Mouse (Mus musculus): ENCODE data around the gene Epb41.
A peak's percentile ranks its signal among the peaks of the same experiment; 100 is the strongest.

Epb41 gene

GRCm38 (mm10) chr4:132074933-132075769, at the start of gene Epb41:
Gene Epb41, minus strand, starts transcription at chr4:132075321.
- DNase-seq (ENCODE audit: low read depth): peak; percentile 99

GRCm38 (mm10) chr4:132123166-132123565, 48.0 kb upstream of the Epb41 start:
- no peak for DNase-seq (ENCODE audit: low read depth)

DNA sequence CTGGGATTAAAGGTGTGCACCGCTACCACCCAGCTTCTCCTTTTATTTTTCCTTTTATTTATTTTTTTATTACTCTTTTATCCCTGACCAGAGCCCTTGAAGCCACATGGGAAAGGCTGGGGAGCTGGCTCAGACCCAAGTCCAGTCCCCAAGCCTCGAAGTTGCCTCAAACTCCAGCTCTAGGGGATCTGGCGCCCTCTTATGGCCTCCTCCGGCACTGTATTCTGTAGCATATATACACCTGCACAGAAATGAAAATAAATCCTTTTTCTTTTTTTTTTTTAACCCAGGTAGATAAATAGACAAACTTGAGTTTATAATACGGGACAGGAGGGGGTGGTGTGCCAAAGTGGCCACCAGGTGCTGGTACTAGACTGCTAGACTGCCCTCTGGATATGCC, 46.6 kb upstream of the Epb41 start:
- no peak for DNase-seq (ENCODE audit: low read depth)

GRCm38 (mm10) chr4:132119566-132119965, 44.4 kb upstream of the Epb41 start:
- no peak for DNase-seq (ENCODE audit: low read depth)

DNA sequence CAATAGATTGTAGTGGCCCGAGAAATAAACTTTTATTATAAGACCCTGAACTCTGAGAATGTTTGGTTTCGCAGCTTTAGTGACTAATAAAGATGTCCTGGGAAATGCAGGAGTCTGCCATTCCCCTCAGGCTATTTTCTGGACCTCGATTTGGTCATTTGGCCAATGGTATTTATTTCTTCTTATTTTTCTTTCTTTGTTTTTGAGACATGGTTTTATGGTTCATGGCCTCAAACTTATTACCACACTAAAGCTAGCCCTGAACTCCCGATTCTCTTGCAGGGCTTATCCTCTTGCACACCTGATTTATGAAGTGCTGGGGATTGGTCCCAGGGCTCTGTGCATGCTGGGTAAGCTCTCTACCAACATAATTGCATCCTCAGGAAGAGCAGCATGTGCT, 41.2 kb upstream of the Epb41 start:
- no peak for DNase-seq (ENCODE audit: low read depth)

GRCm38 (mm10) chr4:132113411-132114095, 38.4 kb upstream of the Epb41 start:
- peak; percentile 31 for DNase-seq (ENCODE audit: low read depth)

DNA sequence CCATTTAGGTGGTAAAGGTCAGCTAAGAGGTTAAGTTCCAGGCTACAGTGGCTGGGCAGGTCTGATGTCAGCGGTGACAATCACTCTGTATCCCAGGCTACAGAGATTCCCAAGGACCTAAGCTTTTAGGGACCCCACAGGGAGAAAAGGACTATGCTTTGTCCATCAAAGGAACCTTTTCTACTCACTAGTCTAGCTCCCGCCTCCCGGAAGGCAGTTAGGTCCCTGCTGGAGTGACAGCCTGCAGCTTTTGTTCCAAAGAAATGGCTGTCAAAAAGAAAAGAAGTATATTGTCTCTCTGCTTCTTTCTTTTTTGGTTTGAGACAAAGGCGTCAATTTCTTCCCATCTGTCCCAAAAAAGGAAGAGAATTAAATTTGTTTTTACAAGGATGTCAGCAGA, 36.1 kb upstream of the Epb41 start:
- no peak for DNase-seq (ENCODE audit: low read depth)

- no peak for DNase-seq (ENCODE audit: low read depth)
These were observed 33.1 kb upstream of the Epb41 start for GRCm38 (mm10) chr4:132108221-132108620.

GRCm38 (mm10) chr4:132101152-132101551, 26.0 kb upstream of the Epb41 start:
- peak; percentile 21 for DNase-seq (ENCODE audit: low read depth)

DNA sequence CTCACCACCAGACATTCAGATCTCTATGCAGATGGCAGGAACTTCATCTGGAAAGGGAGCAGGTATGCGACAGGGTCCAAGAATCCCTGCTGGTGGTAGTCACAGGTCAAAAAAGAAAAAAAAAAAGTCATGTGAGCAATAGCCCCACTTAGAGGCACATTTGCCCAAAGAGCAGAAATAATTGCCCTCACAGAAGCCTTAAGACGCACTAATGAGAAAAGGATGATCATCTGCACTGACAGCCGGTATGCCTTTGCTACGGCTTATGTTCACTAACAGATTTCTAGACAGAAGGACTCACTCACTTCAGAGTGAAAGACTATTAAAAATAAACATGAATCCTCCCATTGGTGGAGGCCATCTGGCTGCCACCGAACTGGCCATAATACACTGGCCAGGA, 24.4 kb upstream of the Epb41 start:
- no peak for DNase-seq (ENCODE audit: low read depth)

DNA sequence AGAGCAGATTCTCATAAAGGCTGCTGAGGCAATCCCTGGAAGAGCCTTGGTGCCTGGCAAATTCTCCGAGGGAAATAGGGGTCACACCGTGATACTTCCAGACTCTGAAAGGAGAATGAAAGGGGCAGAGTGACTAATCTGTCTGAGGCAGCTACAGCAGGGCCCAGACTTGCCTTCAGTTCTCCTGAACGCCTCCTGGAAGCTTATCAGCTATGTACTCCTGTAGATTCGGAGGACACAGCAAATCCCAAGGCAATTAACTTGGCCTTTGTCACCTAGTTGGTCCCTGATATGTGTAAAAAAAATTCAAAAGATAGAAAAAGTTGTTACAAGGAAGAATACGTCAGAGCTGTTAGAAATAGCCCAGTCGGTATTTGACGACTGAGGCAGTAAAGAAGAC, 19.9 kb upstream of the Epb41 start:
- DNase-seq (ENCODE audit: low read depth): no peak

GRCm38 (mm10) chr4:132093928-132094327, 18.8 kb upstream of the Epb41 start:
- no peak for DNase-seq (ENCODE audit: low read depth)

DNA sequence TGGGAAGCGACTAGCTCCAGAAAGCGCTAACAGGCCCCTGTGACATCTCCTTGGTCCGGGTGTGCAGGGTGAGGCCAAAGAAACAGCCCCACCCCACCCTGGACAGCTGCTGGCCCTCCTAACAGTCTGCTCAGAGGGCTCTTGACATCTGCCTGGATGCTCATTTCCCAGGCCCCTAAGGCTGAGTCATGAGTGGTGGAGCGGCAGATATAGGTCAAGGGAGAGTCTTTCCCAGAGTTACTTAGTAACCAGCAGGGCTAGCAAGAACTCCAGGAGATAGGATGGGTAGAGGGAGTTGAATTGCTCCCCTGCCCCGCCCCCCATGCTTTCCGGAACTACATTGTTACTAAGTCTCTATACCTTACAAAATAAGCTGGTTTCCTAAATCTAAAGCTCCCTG, 18.0 kb upstream of the Epb41 start:
- DNase-seq (ENCODE audit: low read depth): no peak

- peak; percentile 80 for DNase-seq (ENCODE audit: low read depth)
These were observed 13.8 kb upstream of the Epb41 start for GRCm38 (mm10) chr4:132088921-132089320.

DNA sequence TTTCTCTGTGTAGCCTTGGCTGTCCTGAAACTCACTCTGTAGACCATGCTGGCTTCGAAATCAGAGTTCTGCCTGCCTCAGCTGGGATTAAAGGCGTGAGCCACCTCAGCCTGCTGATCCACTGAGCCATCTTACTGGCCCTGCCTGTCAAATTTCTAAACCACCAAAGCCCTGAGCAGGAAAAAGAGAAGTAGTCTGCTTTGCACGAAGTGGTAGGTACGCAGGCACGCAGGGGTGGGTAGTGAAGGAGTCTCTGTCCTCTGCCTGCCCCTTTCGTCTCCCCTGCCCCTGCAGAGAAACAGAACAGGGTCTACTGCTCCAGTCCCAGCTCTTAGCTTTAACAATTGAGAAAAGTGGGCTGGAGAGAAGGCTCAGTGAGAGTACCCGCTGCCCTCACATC, 10.0 kb upstream of the Epb41 start:
- DNase-seq (ENCODE audit: low read depth): no peak

GRCm38 (mm10) chr4:132080492-132080983, 5.4 kb upstream of the Epb41 start:
- DNase-seq (ENCODE audit: low read depth): no peak

GRCm38 (mm10) chr4:132079555-132080275, 4.6 kb upstream of the Epb41 start:
- peak; percentile 87 for DNase-seq (ENCODE audit: low read depth)

GRCm38 (mm10) chr4:132078296-132078714, 3.2 kb upstream of the Epb41 start:
- DNase-seq (ENCODE audit: low read depth): no peak

DNA sequence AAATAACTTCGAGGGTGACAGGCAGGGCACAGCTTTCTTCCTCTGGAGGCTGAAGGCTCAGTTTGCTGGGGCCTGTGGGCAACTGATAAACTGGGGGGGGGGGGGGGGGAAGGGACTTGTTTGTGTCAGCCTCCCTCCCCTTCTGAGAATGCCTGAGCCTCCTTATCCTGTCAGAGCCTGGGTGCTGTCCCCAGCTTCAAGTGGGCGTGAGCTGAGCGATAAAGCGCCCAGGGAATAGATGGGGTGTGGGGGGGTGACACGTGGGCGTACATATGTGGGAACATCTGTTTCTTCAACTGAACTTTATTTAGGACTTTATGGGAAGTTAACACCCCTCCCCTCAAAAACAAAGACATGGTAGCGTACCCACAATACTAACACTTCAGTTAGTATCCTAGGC, 2.3 kb upstream of the Epb41 start:
- DNase-seq (ENCODE audit: low read depth): peak; percentile 53

DNA sequence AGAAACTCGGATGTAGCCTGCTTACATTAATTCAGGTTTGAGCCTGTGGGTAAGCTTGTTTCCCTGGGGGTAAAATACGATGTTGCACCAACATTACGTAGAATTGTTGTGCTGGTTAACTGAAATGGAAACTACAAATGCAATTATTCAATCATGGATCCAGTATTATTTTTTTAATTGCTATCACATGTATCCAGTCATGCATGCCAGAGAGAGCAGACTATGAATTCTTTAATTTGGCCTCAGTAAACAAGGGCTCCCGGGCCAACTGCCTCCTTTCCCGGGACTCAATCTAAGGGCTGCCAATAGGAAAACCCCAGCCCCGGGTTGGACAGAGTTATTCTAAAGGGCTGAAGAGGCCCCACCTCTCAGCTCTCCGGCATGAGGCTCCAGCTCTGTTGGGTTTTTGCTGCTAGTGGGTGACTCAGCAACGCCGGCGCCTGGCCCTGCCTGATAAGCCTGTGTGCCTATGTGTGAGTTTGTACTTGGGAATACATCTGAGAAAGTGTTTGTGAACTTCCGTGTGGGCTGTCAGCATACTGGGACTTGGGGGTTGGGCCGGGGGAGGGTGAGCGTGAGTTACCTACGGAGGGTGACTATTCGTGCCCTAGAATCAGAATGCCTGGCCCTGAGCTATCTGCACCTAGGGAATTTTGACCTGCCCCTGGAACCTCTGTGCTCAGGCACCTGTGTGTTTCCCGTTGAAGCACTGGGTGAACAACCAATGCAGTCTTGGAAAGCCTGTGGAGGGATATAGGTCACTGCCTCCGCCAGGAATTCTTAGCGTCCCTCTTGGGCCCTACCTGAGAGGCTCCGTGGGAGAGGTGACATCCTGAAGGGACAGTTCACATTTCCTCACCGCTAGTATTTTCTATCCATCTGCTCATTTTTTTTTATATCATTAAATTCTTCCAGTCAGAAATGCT, 1.6 kb upstream of the Epb41 start:
- DNase-seq (ENCODE audit: low read depth): peak; percentile 49

- DNase-seq (ENCODE audit: low read depth): no peak
These were observed 675 bp upstream of the Epb41 start for GRCm38 (mm10) chr4:132075796-132076195.

Data from induced T-regulatory cell, adult 2 months (primary cell).